Mouse (Mus musculus): Measurements from ENCODE around the gene Pax6. TPM values are rescaled to one million over a fixed set of nuclear protein-coding genes. Genes with fewer than 3 reads are reported as not detected.

Pax6 gene
- polyA plus RNA-seq, 1 experiment from 2014 or later, result 20.8 TPM

- Histone ChIP-seq H3K4me1 (peaks cover 19% of the 10 kb centered on the region; the same call in 1 of the 2 replicates), H3K9me3 (no peaks in the 10 kb centered on the region), H3K27ac (no peak overlapping the region), H3K4me3 (no peak overlapping the region), H3K4me2 (replicated peaks) (no peak overlapping the region), H3K27me3 (peaks cover 91% of the 10 kb centered on the region), H3K36me3 (no peaks in the 10 kb centered on the region), H3K9ac (no peak overlapping the region)
- WGBS, result 0% methylated on average over 6 of the region's 6 CpGs
- ATAC-seq (ENCODE audit: insufficient number of reproducible peaks, insufficient read depth, low FRiP score, low TSS enrichment), result no peak
Measured at GRCm38 (mm10) chr2:105673054-105673453, 4.4 kb downstream of the Pax6 start.

DNA sequence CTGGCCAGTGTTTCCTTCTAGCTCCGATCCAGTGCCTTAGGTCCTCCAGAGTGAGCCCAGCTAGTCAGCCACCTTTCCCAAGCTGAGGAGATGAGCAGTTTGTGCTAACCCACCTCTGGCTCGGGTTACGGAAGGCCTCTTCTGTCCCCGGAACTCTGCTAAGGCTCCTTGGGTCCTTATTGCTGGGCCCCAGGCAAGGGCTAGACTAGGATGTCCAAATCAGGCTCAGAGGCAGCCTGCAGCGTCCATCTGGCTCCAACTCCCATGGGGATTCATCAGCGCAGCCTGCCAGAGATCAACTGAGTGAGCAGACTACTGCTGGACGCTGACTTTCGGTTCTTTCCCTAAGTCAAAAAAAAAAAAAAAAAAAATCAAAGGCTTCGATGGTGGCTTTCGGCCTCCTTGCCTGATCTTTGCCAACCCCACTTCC is 4.9 kb downstream of the Pax6 start:
- Histone ChIP-seq H3K9me3 (no peaks in the 10 kb centered on the region), H3K4me3 (peak overlapping the region; percentile 16), H3K4me2 (replicated peaks) (peak overlapping the region; percentile 43; the same call in 1 of the 2 replicates), H3K9ac (no peak overlapping the region), H3K36me3 (no peaks in the 10 kb centered on the region), H3K27ac (no peak overlapping the region), H3K27me3 (peaks cover 88% of the 10 kb centered on the region), H3K4me1 (peaks cover 15% of the 10 kb centered on the region; the same call in 1 of the 2 replicates)
- whole genome bisulfite sequencing, result 1% methylated on average over 10 of the region's 10 CpGs
- ATAC-seq (ENCODE audit: insufficient number of reproducible peaks, insufficient read depth, low FRiP score, low TSS enrichment), result no peak

GRCm38 (mm10) chr2:105674061-105674874 is 5.6 kb downstream of the Pax6 start:
- peaks cover 15% of the 10 kb centered on the region; the same call in 1 of the 2 replicates for H3K4me1 ChIP-seq
- H3K4me2 ChIP-seq (replicated peaks), result peak overlapping the region; percentile 43
- no peaks in the 10 kb centered on the region for H3K36me3 ChIP-seq
- peaks cover 88% of the 10 kb centered on the region for H3K27me3 ChIP-seq
- H3K9ac ChIP-seq, result no peak overlapping the region
- WGBS, result 1% methylated on average over 36 of the region's 36 CpGs
- no peaks in the 10 kb centered on the region for H3K9me3 ChIP-seq
- peak overlapping the region; percentile 41; the same call in 1 of the 2 replicates for H3K27ac ChIP-seq
- peak overlapping the region; percentile 38 for H3K4me3 ChIP-seq
- ATAC-seq (ENCODE audit: insufficient number of reproducible peaks, insufficient read depth, low FRiP score, low TSS enrichment), result no peak

GRCm38 (mm10) chr2:105674875-105675729 is 6.4 kb downstream of the Pax6 start:
- H3K4me2 ChIP-seq (replicated peaks), result peak overlapping the region; percentile 43
- H3K27ac ChIP-seq, result peak overlapping the region; percentile 41; the same call in 1 of the 2 replicates
- no peaks in the 10 kb centered on the region for H3K9me3 ChIP-seq
- under 1% methylated on average over 49 of the region's 49 CpGs for WGBS
- H3K4me3 ChIP-seq, result peak overlapping the region; percentile 38
- peak; percentile 74 for ATAC-seq (ENCODE audit: insufficient number of reproducible peaks, insufficient read depth, low FRiP score, low TSS enrichment)
- no peaks in the 10 kb centered on the region for H3K36me3 ChIP-seq
- H3K4me1 ChIP-seq, result peaks cover 15% of the 10 kb centered on the region; the same call in 1 of the 2 replicates
- peaks cover 88% of the 10 kb centered on the region for H3K27me3 ChIP-seq
- H3K9ac ChIP-seq, result 0 out of 2 replicates have a peak overlapping the region, but pooled peaks have one; percentile 24

- Histone ChIP-seq H3K4me2 (replicated peaks) (peak overlapping the region; percentile 57), H3K4me1 (peaks cover 15% of the 10 kb centered on the region; the same call in 1 of the 2 replicates), H3K27me3 (peaks cover 88% of the 10 kb centered on the region), H3K27ac (peak overlapping the region; percentile 67), H3K4me3 (peak overlapping the region; percentile 38), H3K36me3 (no peaks in the 10 kb centered on the region), H3K9ac (peak overlapping the region; percentile 53), H3K9me3 (no peaks in the 10 kb centered on the region)
- no peak for ATAC-seq (ENCODE audit: insufficient number of reproducible peaks, insufficient read depth, low FRiP score, low TSS enrichment)
- 0% methylated on average over 11 of the region's 11 CpGs for WGBS
Measured at GRCm38 (mm10) chr2:105675730-105676079, 7.0 kb downstream of the Pax6 start.

GRCm38 (mm10) chr2:105676080-105676908 is 7.6 kb downstream of the Pax6 start:
- under 1% methylated on average over 75 of the region's 77 CpGs for WGBS
- Histone ChIP-seq H3K9ac (peak overlapping the region; percentile 53), H3K9me3 (no peaks in the 10 kb centered on the region), H3K4me3 (peak overlapping the region; percentile 38), H3K4me1 (peaks cover 18% of the 10 kb centered on the region), H3K4me2 (replicated peaks) (peak overlapping the region; percentile 57), H3K27me3 (peaks cover 88% of the 10 kb centered on the region), H3K27ac (peak overlapping the region; percentile 67), H3K36me3 (no peaks in the 10 kb centered on the region)
- no peak for ATAC-seq (ENCODE audit: insufficient number of reproducible peaks, insufficient read depth, low FRiP score, low TSS enrichment)

DNA sequence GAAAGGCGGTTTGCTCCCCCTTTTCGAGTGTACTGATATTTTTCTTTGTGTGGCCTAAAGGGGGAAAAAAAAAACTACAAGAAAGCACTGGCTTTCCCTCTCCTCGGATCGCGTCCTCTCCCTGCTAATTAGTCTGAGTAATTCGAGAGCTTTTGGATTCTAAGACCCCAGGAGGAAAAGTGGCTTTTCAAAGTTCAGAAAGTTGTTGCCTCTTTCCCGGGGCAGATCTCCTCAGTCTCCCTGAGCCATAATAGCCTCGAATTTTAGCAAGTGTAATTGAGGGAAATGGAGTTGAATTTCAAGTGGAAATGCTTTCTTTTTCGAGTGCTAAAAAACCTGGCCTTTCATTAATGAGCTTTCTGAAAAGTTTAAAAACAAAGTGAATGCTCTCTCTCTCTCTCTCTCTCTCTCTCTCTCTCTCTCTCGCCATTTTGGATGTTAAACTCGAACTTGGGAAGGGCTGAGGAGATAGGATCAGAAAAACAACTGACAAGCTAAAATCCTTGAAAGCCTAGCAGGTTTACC is 8.3 kb downstream of the Pax6 start:
- Histone ChIP-seq H3K27me3 (peaks cover 88% of the 10 kb centered on the region), H3K9me3 (no peaks in the 10 kb centered on the region), H3K36me3 (no peaks in the 10 kb centered on the region), H3K27ac (no peak overlapping the region), H3K9ac (no peak overlapping the region), H3K4me3 (peak overlapping the region; percentile 38), H3K4me1 (peaks cover 23% of the 10 kb centered on the region), H3K4me2 (replicated peaks) (peak overlapping the region; percentile 57)
- ATAC-seq (ENCODE audit: insufficient number of reproducible peaks, insufficient read depth, low FRiP score, low TSS enrichment), result no peak
- under 1% methylated on average over 11 of the region's 11 CpGs for WGBS

DNA sequence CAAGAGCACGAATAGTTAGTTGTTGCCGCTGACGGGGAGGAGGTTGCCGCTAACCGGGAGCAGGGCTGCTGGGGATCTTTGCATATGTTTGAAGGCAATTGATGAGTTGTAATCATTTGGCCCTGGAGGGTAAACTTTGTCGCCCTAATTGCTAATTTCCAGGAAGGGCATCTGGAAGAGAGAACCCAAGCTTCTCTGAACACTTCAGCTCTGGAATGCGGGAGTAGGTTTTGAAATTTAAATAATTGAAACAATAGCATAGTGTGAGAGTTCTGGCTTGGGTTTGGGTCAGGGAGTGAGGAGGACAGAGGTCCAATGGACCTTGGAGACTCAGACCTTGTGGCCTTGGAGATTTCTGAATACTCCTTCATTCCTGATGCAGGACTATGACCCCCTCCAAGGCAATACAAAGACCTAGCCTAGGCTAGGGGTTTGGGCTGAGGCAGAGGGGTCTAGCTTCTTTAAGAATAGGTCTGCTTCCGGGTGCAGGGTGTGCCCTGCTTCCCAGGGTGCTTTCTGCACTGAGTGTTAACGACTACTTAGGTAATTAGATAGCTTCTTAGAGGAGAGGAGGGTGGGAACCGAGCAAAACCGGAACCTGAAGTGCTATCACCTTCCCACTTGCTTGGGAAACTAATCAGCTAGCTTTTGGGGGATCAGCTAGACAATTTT is 8.9 kb downstream of the Pax6 start:
- no peaks in the 10 kb centered on the region for H3K36me3 ChIP-seq
- no peak for ATAC-seq (ENCODE audit: insufficient number of reproducible peaks, insufficient read depth, low FRiP score, low TSS enrichment)
- 2% methylated on average over 11 of the region's 11 CpGs for WGBS
- peaks cover 23% of the 10 kb centered on the region for H3K4me1 ChIP-seq
- no peak overlapping the region for H3K9ac ChIP-seq
- peak overlapping the region; percentile 38 for H3K4me3 ChIP-seq
- H3K27me3 ChIP-seq, result peaks cover 87% of the 10 kb centered on the region
- 0 out of 2 replicates have a peak overlapping the region, but pooled peaks have one; percentile 11 for H3K4me2 ChIP-seq (replicated peaks)
- H3K27ac ChIP-seq, result no peak overlapping the region
- no peaks in the 10 kb centered on the region for H3K9me3 ChIP-seq

DNA sequence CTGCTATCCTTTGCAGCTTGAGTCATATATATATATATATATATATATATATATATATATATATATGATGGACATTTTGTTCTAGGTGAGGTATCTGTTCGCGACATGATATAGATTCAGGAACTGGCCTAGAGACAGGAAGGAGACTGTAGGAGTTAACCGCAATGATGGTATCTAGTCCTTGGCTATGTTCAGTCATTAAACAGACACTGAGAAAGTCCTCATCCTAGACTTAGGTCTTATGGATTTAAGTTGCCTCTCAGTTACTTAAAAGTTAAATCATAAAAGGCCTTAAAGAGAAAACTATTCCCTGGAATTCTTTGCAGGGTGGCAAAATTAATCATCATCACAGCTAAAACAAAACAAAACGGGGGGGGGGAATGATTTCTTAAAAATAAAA is 9.6 kb downstream of the Pax6 start:
- WGBS, result 10% methylated on average over 4 of the region's 4 CpGs
- no peaks in the 10 kb centered on the region for H3K9me3 ChIP-seq
- H3K4me2 ChIP-seq (replicated peaks), result 0 out of 2 replicates have a peak overlapping the region, but pooled peaks have one; percentile 9
- H3K36me3 ChIP-seq, result no peaks in the 10 kb centered on the region
- peaks cover 23% of the 10 kb centered on the region for H3K4me1 ChIP-seq
- peaks cover 86% of the 10 kb centered on the region for H3K27me3 ChIP-seq
- no peak for ATAC-seq (ENCODE audit: insufficient number of reproducible peaks, insufficient read depth, low FRiP score, low TSS enrichment)
- no peak overlapping the region for H3K27ac ChIP-seq
- H3K4me3 ChIP-seq, result no peak overlapping the region
- H3K9ac ChIP-seq, result no peak overlapping the region

DNA sequence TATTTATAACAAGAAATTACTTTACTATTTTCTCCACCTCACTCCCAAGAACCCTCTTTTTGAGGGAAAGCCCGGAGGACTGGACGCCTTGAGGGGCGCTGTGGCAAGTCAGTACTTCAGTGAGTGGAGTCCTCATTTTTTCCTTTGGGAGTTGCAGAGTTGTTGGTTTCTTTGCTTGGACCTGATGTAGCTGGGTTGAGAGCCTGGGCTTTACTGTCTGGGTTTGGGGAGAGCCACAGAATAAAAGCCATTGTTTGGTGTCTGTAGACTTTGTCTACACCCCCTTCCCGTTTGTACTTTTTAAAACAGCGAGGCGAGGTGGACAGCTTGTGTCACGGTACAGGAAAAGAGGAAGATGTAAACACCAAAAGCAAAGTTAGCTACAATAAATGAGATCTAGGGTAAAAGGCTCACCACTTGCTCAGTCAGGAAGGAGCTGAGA is 10.2 kb downstream of the Pax6 start:
- no peaks in the 10 kb centered on the region for H3K9me3 ChIP-seq
- H3K27me3 ChIP-seq, result peaks cover 84% of the 10 kb centered on the region
- 0 out of 2 replicates have a peak overlapping the region, but pooled peaks have one; percentile 13 for H3K4me3 ChIP-seq
- H3K4me1 ChIP-seq, result peaks cover 23% of the 10 kb centered on the region
- H3K36me3 ChIP-seq, result no peaks in the 10 kb centered on the region
- no peak for ATAC-seq (ENCODE audit: insufficient number of reproducible peaks, insufficient read depth, low FRiP score, low TSS enrichment)
- H3K27ac ChIP-seq, result no peak overlapping the region
- 0 out of 2 replicates have a peak overlapping the region, but pooled peaks have one; percentile 9 for H3K4me2 ChIP-seq (replicated peaks)
- 2% methylated on average over 7 of the region's 7 CpGs for WGBS
- no peak overlapping the region for H3K9ac ChIP-seq
